In the genomic region with DNA sequence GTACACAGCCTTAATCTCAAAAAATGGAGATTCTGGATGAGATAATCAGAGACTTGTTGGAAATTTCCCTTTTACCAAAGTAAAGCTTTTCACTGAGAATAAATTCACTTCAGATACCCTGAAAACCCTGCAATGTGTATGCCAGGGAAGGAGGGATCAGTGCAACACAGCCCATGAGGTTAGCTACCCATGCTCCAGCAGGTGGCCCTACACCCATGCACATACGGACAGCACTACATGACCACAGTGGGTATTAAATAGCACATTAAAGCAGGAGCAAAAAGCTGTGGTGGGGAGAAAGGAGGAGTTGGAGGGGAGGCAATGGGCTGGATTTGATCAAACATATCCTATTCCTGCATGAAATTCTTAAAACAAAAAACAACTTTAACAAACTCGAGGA, we compare ENCODE assay signal across 12 mouse cellular contexts. TPM values are rescaled to one million over a fixed set of nuclear protein-coding genes. Genes with fewer than 3 reads are reported as not detected.
DNase-seq lines count a peak whose midpoint lies in the region; ATAC-seq and TF ChIP-seq lines count a peak whose summit lies in the region.
"Had no signal": no experiment of that assay in that cellular context is flagged by ENCODE, and none has a peak within 500 bp of the region (broad histone marks: within the 10 kb centered on the region; RNA-seq: fewer than 3 reads in every experiment).

No protein-coding gene starts in this region.

- H3K9me3 ChIP-seq in intestine, postnatal 0 days (ENCODE audit: control insufficient read depth), result no peaks in the 10 kb centered on the region
- no peaks in the 10 kb centered on the region for H3K9me3 ChIP-seq in intestine, embryonic 15.5 days
- H3K9me3 ChIP-seq in lung, postnatal 0 days (ENCODE audit: low read length), result no peaks in the 10 kb centered on the region
- H3K9me3 ChIP-seq: embryonic facial prominence, embryonic 15.5 days; hindbrain, embryonic 15.5 days; lung, embryonic 15.5 days had no signal

- no peak overlapping the region for H3K9ac ChIP-seq in intestine, postnatal 0 days (ENCODE audit: low read depth, low read length)
- no peak overlapping the region for H3K9ac ChIP-seq in intestine, embryonic 15.5 days
- H3K9ac ChIP-seq in lung, postnatal 0 days (replicated peaks; ENCODE audit: low read depth), result no peak overlapping the region
- H3K9ac ChIP-seq: embryonic facial prominence, embryonic 15.5 days; hindbrain, embryonic 15.5 days; lung, embryonic 15.5 days had no signal

- DNase-seq in cerebellum, postnatal 14 days, result peak; percentile 31 to 34
- no peak for DNase-seq in cerebellum, adult 9-10 months
- no peak for DNase-seq in lung, postnatal 0 days (ENCODE audit: low spot score)
- no peak for DNase-seq in lung, postnatal 4 days
- DNase-seq in lung, postnatal 10 days, result peak; percentile 2
- DNase-seq in frontal cortex, postnatal 10 days (ENCODE audit: low spot score in 2 of 2), result no peak
- DNase-seq: thymus, adult 2 months had no signal

- H3K27ac ChIP-seq in intestine, postnatal 0 days (ENCODE audit: low read depth, low read length), result no peak overlapping the region
- H3K27ac ChIP-seq in intestine, embryonic 15.5 days, result no peak overlapping the region
- H3K27ac ChIP-seq in lung, postnatal 0 days (ENCODE audit: low read length), result no peak overlapping the region
- H3K27ac ChIP-seq: embryonic facial prominence, embryonic 15.5 days; hindbrain, embryonic 15.5 days; lung, embryonic 15.5 days had no signal

- 66% methylated on average over 2 of the region's 2 CpGs for WGBS in intestine, postnatal 0 days
- 76% methylated on average over 2 of the region's 2 CpGs for WGBS in intestine, embryonic 15.5 days
- 74% methylated on average over 2 of the region's 2 CpGs for WGBS in lung, postnatal 0 days

- no peak overlapping the region for H3K4me3 ChIP-seq in intestine, postnatal 0 days (ENCODE audit: low read depth, low read length)
- no peak overlapping the region for H3K4me3 ChIP-seq in intestine, embryonic 15.5 days (replicated peaks)
- no peak overlapping the region for H3K4me3 ChIP-seq in lung, postnatal 0 days (ENCODE audit: low read depth, low read length)
- H3K4me3 ChIP-seq: embryonic facial prominence, embryonic 15.5 days; hindbrain, embryonic 15.5 days; lung, embryonic 15.5 days had no signal

- H3K36me3 ChIP-seq in intestine, postnatal 0 days (ENCODE audit: control insufficient read depth, insufficient read depth), result peaks cover 17% of the 10 kb centered on the region
- H3K36me3 ChIP-seq in intestine, embryonic 15.5 days, result peaks cover 12% of the 10 kb centered on the region; the same call in 1 of the 2 replicates
- H3K36me3 ChIP-seq in lung, postnatal 0 days (ENCODE audit: insufficient read depth, low read length), result peaks cover 8% of the 10 kb centered on the region; the same call in 1 of the 2 replicates

- peak; percentile 62 for TF ChIP-seq CTCF in intestine, postnatal 0 days (IDR thresholded peaks at IDR 0.05; ENCODE audit: low read depth)
- TF ChIP-seq CTCF in lung, postnatal 0 days (IDR thresholded peaks at IDR 0.05), result peak; percentile 50

- ATAC-seq in intestine, postnatal 0 days, result no peak; the same call in 1 of the 2 replicates
- ATAC-seq in intestine, embryonic 15.5 days, result no peak
- ATAC-seq in lung, postnatal 0 days, result no peak

- H3K27me3 ChIP-seq in intestine, postnatal 0 days (replicated peaks; ENCODE audit: control insufficient read depth, insufficient read depth, low read length), result no peaks in the 10 kb centered on the region
- no peaks in the 10 kb centered on the region for H3K27me3 ChIP-seq in intestine, embryonic 15.5 days (replicated peaks)
- H3K27me3 ChIP-seq in lung, postnatal 0 days (replicated peaks; ENCODE audit: insufficient read depth, low read length), result no peaks in the 10 kb centered on the region
- H3K27me3 ChIP-seq: embryonic facial prominence, embryonic 15.5 days; hindbrain, embryonic 15.5 days; lung, embryonic 15.5 days had no signal

- H3K4me2 ChIP-seq in intestine, postnatal 0 days (replicated peaks; ENCODE audit: low read depth), result no peak overlapping the region
- no peak overlapping the region for H3K4me2 ChIP-seq in intestine, embryonic 15.5 days (replicated peaks)
- H3K4me2 ChIP-seq in lung, postnatal 0 days (replicated peaks; ENCODE audit: low read depth, low read length), result no peak overlapping the region
- H3K4me2 ChIP-seq: embryonic facial prominence, embryonic 15.5 days; hindbrain, embryonic 15.5 days; lung, embryonic 15.5 days had no signal

- TF ChIP-seq EP300 in lung, postnatal 0 days (IDR thresholded peaks at IDR 0.05), result no peak

- H3K4me1 ChIP-seq in intestine, postnatal 0 days (replicated peaks; ENCODE audit: control insufficient read depth, insufficient read depth, low read length), result no peaks in the 10 kb centered on the region
- no peaks in the 10 kb centered on the region for H3K4me1 ChIP-seq in intestine, embryonic 15.5 days (replicated peaks)
- H3K4me1 ChIP-seq in lung, postnatal 0 days (ENCODE audit: insufficient read depth, low read depth, low read length), result no peaks in the 10 kb centered on the region
- H3K4me1 ChIP-seq: embryonic facial prominence, embryonic 15.5 days; hindbrain, embryonic 15.5 days; lung, embryonic 15.5 days had no signal

RNA-seq across cellular contexts. Expression of a gene that starts 12.3 kb away (rescaled TPM):
- 95.8 and 96.2 TPM in 2 replicates for polyA plus RNA-seq in intestine, postnatal 0 days (2015; fragmentation: Nextera tagmentation; extraction: Ambion mirVana)
- 56.2 and 60.8 TPM in 2 replicates for polyA plus RNA-seq in intestine, embryonic 15.5 days (2015; fragmentation: Nextera tagmentation; extraction: Ambion mirVana)
- 22.1 and 24.4 TPM in 2 replicates for polyA plus RNA-seq in lung, postnatal 0 days (2015; fragmentation: Nextera tagmentation; extraction: Ambion mirVana)

Comparison
In these comparisons a context has a peak if more than half of its experiments do, and no peak if none do; other contexts are left out.
1. DNase-seq: peak in cerebellum, postnatal 14 days (2 of 2) and lung, postnatal 10 days (single experiment); none in cerebellum, adult 9-10 months (single experiment), lung, postnatal 0 days (single experiment), lung, postnatal 4 days (0 of 2) and frontal cortex, postnatal 10 days (0 of 2).